Mouse (Mus musculus) liver, embryonic 14.5 days (tissue): ENCODE data around the gene Wipf1.
"Not testable (repeated sequence)": the region's sequence is repeated elsewhere in the genome, so short reads cannot be mapped to it uniquely, and the experiment has no call there.

ENCODE experiments used
- CTCF ChIP-seq: IDR thresholded peaks from 2 replicates; pipeline ENCODE4 v1.5.1; 2016; ENCODE audit warnings: antibody characterized with exemption, low read depth, control low read depth
- EP300 ChIP-seq: IDR thresholded peaks from 2 replicates; pipeline ENCODE4 v1.6.1; 2016; ENCODE audit warnings: antibody characterized with exemption, low read depth

DNA sequence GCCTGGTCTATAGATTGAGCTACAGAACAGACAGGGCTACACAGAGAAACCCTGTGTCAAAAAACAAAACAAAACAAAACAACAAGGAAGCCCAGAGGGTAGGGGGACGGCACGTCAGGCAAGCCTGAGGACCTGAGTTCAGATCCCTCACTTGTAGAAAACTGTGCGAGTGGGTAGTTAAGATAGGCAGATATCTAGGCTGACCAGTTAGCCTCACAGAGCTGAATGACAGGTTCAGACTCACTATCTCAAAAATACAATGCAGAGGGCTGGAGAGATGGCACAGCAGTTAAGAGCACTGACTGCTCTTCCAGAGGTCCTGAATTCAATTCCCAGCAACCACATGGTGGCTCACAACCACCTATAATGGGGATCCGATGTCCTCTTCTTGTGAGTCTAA is 23.2 kb downstream of the Wipf1 start:
- not testable (repeated sequence) for TF ChIP-seq CTCF
- peak; percentile 66 for TF ChIP-seq EP300
